In the genomic region with DNA sequence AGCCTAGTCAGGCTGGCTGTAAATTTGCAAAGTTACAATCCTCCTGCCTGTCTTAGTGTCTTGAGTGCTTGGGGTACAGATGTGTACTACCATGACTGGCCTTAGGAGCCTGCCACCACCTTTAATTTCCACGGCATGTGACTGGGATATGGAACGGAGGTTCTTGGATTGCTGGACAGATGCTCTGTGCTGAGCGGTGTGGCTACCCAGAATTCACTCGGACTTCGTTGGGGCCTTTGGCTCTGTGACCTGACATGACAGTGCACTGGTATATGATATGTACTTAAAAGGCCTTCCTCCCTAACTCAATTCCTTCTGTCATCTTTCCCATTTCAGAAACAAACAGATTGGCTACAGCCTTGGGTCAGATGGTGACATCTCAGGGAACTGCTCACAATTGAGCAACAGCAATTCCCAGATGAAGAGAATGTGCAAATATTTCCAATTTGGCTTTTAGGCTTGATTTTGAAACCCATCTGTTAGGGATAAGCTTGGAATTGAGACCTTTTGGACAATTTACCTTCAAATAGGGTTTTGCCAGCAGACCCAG, we compare ENCODE assay signal across 37 mouse cellular contexts. TPM values are rescaled to one million over a fixed set of nuclear protein-coding genes. Genes with fewer than 3 reads are reported as not detected.
DNase-seq lines count a peak whose midpoint lies in the region; ATAC-seq and TF ChIP-seq lines count a peak whose summit lies in the region.
"Had no signal": no experiment of that assay in that cellular context is flagged by ENCODE, and none has a peak within 500 bp of the region (broad histone marks: within the 10 kb centered on the region; RNA-seq: fewer than 3 reads in every experiment).

No protein-coding gene starts in this region.

- no peak for TF ChIP-seq POLR2A in limb, embryonic 14.5 days (IDR thresholded peaks at IDR 0.05; ENCODE audit: borderline replicate concordance, extremely low read depth, insufficient read depth, insufficient read length)

- no peaks in the 10 kb centered on the region for H3K9me3 ChIP-seq in heart, embryonic 10.5 days
- H3K9me3 ChIP-seq in limb, embryonic 14.5 days (ENCODE audit: control insufficient read depth, low read length) = no peaks in the 10 kb centered on the region
- H3K9me3 ChIP-seq in midbrain, embryonic 10.5 days (replicated peaks) = 0 out of 2 replicates have a peak, but pooled peaks cover 4% of the 10 kb centered on the region
- H3K9me3 ChIP-seq: embryonic facial prominence, embryonic 15.5 days; hindbrain, embryonic 15.5 days; intestine, embryonic 15.5 days; limb, embryonic 15.5 days; midbrain, embryonic 13.5 days; neural tube, embryonic 13.5 days had no signal

- H3K9ac ChIP-seq in limb, embryonic 14.5 days (ENCODE audit: low read depth, low read length, severe bottlenecking) = no peak overlapping the region
- H3K9ac ChIP-seq: embryonic facial prominence, embryonic 15.5 days; heart, embryonic 13.5 days; hindbrain, embryonic 15.5 days; intestine, embryonic 15.5 days; limb, embryonic 15.5 days; liver, postnatal 0 days; midbrain, embryonic 13.5 days; neural tube, embryonic 13.5 days had no signal

- H3K4me2 ChIP-seq in limb, embryonic 14.5 days (replicated peaks; ENCODE audit: low read depth, low read length, severe bottlenecking) = no peak overlapping the region
- H3K4me2 ChIP-seq: embryonic facial prominence, embryonic 15.5 days; heart, embryonic 13.5 days; hindbrain, embryonic 15.5 days; intestine, embryonic 15.5 days; limb, embryonic 15.5 days; midbrain, embryonic 13.5 days; neural tube, embryonic 13.5 days had no signal

- no peak for ATAC-seq in limb, embryonic 14.5 days (ENCODE audit: low FRiP score, low read depth)
- ATAC-seq in monocyte, adult 5-6 weeks (replicated peaks; ENCODE audit: insufficient number of reproducible peaks, low FRiP score, low TSS enrichment, poor library complexity, severe bottlenecking) = no peak
- ATAC-seq: activated CD4-positive, CD25-positive, alpha-beta regulatory T cell, adult 4 months; forebrain, embryonic 16.5 days; intestine, embryonic 15.5 days; liver, postnatal 0 days; midbrain, embryonic 13.5 days had no signal

- peaks cover 23% of the 10 kb centered on the region for H3K4me1 ChIP-seq in heart, embryonic 10.5 days
- peaks cover under 1% of the 10 kb centered on the region; the same call in 1 of the 2 replicates for H3K4me1 ChIP-seq in brown adipose tissue, adult 24 weeks (ENCODE audit: control insufficient read depth, insufficient read depth, insufficient read length, low read length)
- peaks cover 27% of the 10 kb centered on the region for H3K4me1 ChIP-seq in limb, embryonic 14.5 days (ENCODE audit: control insufficient read depth, insufficient read depth, low read length)
- peaks cover 47% of the 10 kb centered on the region for H3K4me1 ChIP-seq in midbrain, embryonic 10.5 days

- intact Hi-C loops in heart, postnatal 36 days (cut with DNase I) = loop anchor here (5.0 kb wide), 1 partner anchor 98 kb away; no protein-coding TSS in a partner anchor

- 0 out of 2 replicates have a peak, but pooled peaks cover 3% of the 10 kb centered on the region for H3K36me3 ChIP-seq in heart, embryonic 10.5 days
- no peaks in the 10 kb centered on the region for H3K36me3 ChIP-seq in limb, embryonic 14.5 days (ENCODE audit: control insufficient read depth, insufficient read depth, low read length)
- H3K36me3 ChIP-seq in midbrain, embryonic 10.5 days = no peaks in the 10 kb centered on the region
- H3K36me3 ChIP-seq: embryonic facial prominence, embryonic 15.5 days; heart, embryonic 13.5 days; hindbrain, embryonic 15.5 days; intestine, embryonic 15.5 days; limb, embryonic 15.5 days; midbrain, embryonic 13.5 days; neural tube, embryonic 13.5 days had no signal

- WGBS in heart, embryonic 10.5 days = 89% methylated on average over 5 of the region's 5 CpGs
- WGBS in limb, embryonic 14.5 days = 64% methylated on average over 5 of the region's 5 CpGs
- 94% methylated on average over 5 of the region's 5 CpGs for WGBS in midbrain, embryonic 10.5 days

- H3K27me3 ChIP-seq in heart, embryonic 10.5 days (ENCODE audit: insufficient read depth, poor library complexity, severe bottlenecking) = no peaks in the 10 kb centered on the region
- no peaks in the 10 kb centered on the region for H3K27me3 ChIP-seq in limb, embryonic 14.5 days (ENCODE audit: control insufficient read depth, insufficient read depth, low read length)
- no peaks in the 10 kb centered on the region for H3K27me3 ChIP-seq in midbrain, embryonic 10.5 days (ENCODE audit: low read depth, poor library complexity, severe bottlenecking)
- H3K27me3 ChIP-seq: embryonic facial prominence, embryonic 15.5 days; heart, embryonic 13.5 days; hindbrain, embryonic 15.5 days; intestine, embryonic 15.5 days; limb, embryonic 15.5 days; midbrain, embryonic 13.5 days; neural tube, embryonic 13.5 days had no signal

- H3K27ac ChIP-seq in heart, embryonic 10.5 days = peak overlapping the region; percentile 13; the same call in 1 of the 2 replicates
- H3K27ac ChIP-seq in brown adipose tissue, adult 24 weeks (replicated peaks; ENCODE audit: low read depth, low read length) = peak overlapping the region; percentile 83
- 0 out of 2 replicates have a peak overlapping the region, but pooled peaks have one; percentile 19 for H3K27ac ChIP-seq in limb, embryonic 14.5 days (replicated peaks; ENCODE audit: low read depth, low read length)
- no peak overlapping the region for H3K27ac ChIP-seq in midbrain, embryonic 10.5 days (replicated peaks)
- H3K27ac ChIP-seq: gastrocnemius, adult 2 months; heart, embryonic 13.5 days; hindbrain, embryonic 15.5 days; intestine, embryonic 15.5 days; layer of hippocampus, adult 2 months; midbrain, embryonic 13.5 days; neural tube, embryonic 13.5 days had no signal

- DNase-seq in heart, embryonic 10.5 days (ENCODE audit: low spot score) = no peak
- DNase-seq in heart, postnatal 36 days = no peak
- DNase-seq in adipocyte (ENCODE audit: low spot score) = peak; percentile 92
- DNase-seq in limb, embryonic 14.5 days (ENCODE audit: low spot score) = no peak
- DNase-seq in midbrain, embryonic 10.5 days (ENCODE audit: low spot score) = no peak
- DNase-seq: adrenal gland, postnatal 10 days; cerebellum, adult 8-10 months; cerebellum, postnatal 36 days; embryo, embryonic 11 days; gastrocnemius, adult 2 months; kidney, adult 8-10 months; kidney, postnatal 25 days; liver, postnatal 0 days; lung, postnatal 10 days; retina, postnatal 1 day; right cerebral cortex, postnatal 25 days; thymus, postnatal 14 days had no signal

- H3K4me3 ChIP-seq in heart, embryonic 10.5 days = no peak overlapping the region
- no peak overlapping the region for H3K4me3 ChIP-seq in brown adipose tissue, adult 24 weeks (ENCODE audit: insufficient read depth, low read depth, low read length)
- H3K4me3 ChIP-seq in limb, embryonic 14.5 days (replicated peaks; ENCODE audit: low read length) = no peak overlapping the region
- H3K4me3 ChIP-seq in midbrain, embryonic 10.5 days = no peak overlapping the region
- H3K4me3 ChIP-seq: embryonic facial prominence, embryonic 15.5 days; gastrocnemius, adult 2 months; heart, embryonic 13.5 days; hindbrain, embryonic 15.5 days; intestine, embryonic 15.5 days; layer of hippocampus, adult 2 months; limb, embryonic 15.5 days; midbrain, embryonic 13.5 days; neural tube, embryonic 13.5 days had no signal

RNA-seq across cellular contexts. Expression of gene Cpa2, which starts 13.3 kb away (rescaled TPM):
- 17.8 and 29.1 TPM in 2 replicates for polyA plus RNA-seq in heart, embryonic 10.5 days (2016; fragmentation: Nextera tagmentation; extraction: Ambion mirVana)
- not detected for total RNA-seq in heart, postnatal 36 days (2021)
- 0.99 TPM in 1 of 2 replicates, not detected in the other for polyA plus RNA-seq in brown adipose tissue, adult 24 weeks (2012; ENCODE audit: insufficient read depth, insufficient read length, missing spikeins)
- polyA plus RNA-seq in limb, embryonic 14.5 days (2012; rRNA removed) = 5.2 and 6.6 TPM in 2 replicates
- 5.3 and 6.5 TPM in 2 replicates for polyA plus RNA-seq in limb, embryonic 14.5 days (2014; fragmentation: Nextera tagmentation; extraction: Ambion mirVana)
- total RNA-seq in monocyte, adult 5-6 weeks (2017) = not detected in 3 replicates
- polyA plus RNA-seq in midbrain, embryonic 10.5 days (2016; fragmentation: Nextera tagmentation; extraction: Ambion mirVana) = 22.0 and 22.8 TPM in 2 replicates
- total RNA-seq: gastrocnemius, adult 2 months; megakaryocyte progenitor cell, adult 5-6 weeks had no signal
- polyA plus RNA-seq: C2C12 had no signal

RNA-seq across cellular contexts. Expression of gene Cpa4, which starts 13.5 kb away (rescaled TPM):
- 1.2 and 1.7 TPM in 2 replicates for polyA plus RNA-seq in heart, embryonic 10.5 days (2016; fragmentation: Nextera tagmentation; extraction: Ambion mirVana)
- not detected for total RNA-seq in heart, postnatal 36 days (2021)
- polyA plus RNA-seq in brown adipose tissue, adult 24 weeks (2012; ENCODE audit: insufficient read depth, insufficient read length, missing spikeins) = not detected in 2 replicates
- 4.4 and 5.4 TPM in 2 replicates for polyA plus RNA-seq in limb, embryonic 14.5 days (2012; rRNA removed)
- polyA plus RNA-seq in limb, embryonic 14.5 days (2014; fragmentation: Nextera tagmentation; extraction: Ambion mirVana) = 1.9 and 2.1 TPM in 2 replicates
- not detected in 3 replicates for total RNA-seq in monocyte, adult 5-6 weeks (2017)
- 1.3 and 2.3 TPM in 2 replicates for polyA plus RNA-seq in midbrain, embryonic 10.5 days (2016; fragmentation: Nextera tagmentation; extraction: Ambion mirVana)
- total RNA-seq: gastrocnemius, adult 2 months; hematopoietic stem cell, adult 5-6 weeks; layer of hippocampus, adult 2 months; layer of hippocampus, postnatal 25 days; megakaryocyte progenitor cell, adult 5-6 weeks; MEL had no signal
- polyA plus RNA-seq: C2C12; gonadal fat pad, adult 2 months; liver, postnatal 0 days; spleen, adult 2 months had no signal

RNA-seq across cellular contexts. Expression of gene Ssmem1, which starts 45.0 kb away (rescaled TPM):
- 0.16 TPM in 1 of 2 replicates, not detected in the other for polyA plus RNA-seq in heart, embryonic 10.5 days (2016; fragmentation: Nextera tagmentation; extraction: Ambion mirVana)
- under 1 TPM; 0.22 to 0.31 TPM for total RNA-seq in heart, postnatal 36 days (2021)
- not detected in 2 replicates for polyA plus RNA-seq in brown adipose tissue, adult 24 weeks (2012; ENCODE audit: insufficient read depth, insufficient read length, missing spikeins)
- 0.10 and 0.12 TPM in 2 replicates for polyA plus RNA-seq in limb, embryonic 14.5 days (2012; rRNA removed)
- 0.17 TPM in 1 of 2 replicates, not detected in the other for polyA plus RNA-seq in limb, embryonic 14.5 days (2014; fragmentation: Nextera tagmentation; extraction: Ambion mirVana)
- not detected in 3 replicates for total RNA-seq in monocyte, adult 5-6 weeks (2017)
- polyA plus RNA-seq in midbrain, embryonic 10.5 days (2016; fragmentation: Nextera tagmentation; extraction: Ambion mirVana) = 0.22 and 0.36 TPM in 2 replicates
- total RNA-seq: hematopoietic stem cell, adult 5-6 weeks; megakaryocyte progenitor cell, adult 5-6 weeks had no signal
- polyA plus RNA-seq: activated CD4-positive, CD25-positive, alpha-beta regulatory T cell, adult 4 months; forebrain, embryonic 16.5 days; heart, embryonic 13.5 days; intestine, embryonic 15.5 days; liver, postnatal 0 days; midbrain, embryonic 13.5 days; neural tube, embryonic 13.5 days; spleen, adult 2 months had no signal

RNA-seq across cellular contexts. Expression of gene Tmem209, which starts 45.1 kb away (rescaled TPM):
- 38.2 and 41.1 TPM in 2 replicates for polyA plus RNA-seq in heart, embryonic 10.5 days (2016; fragmentation: Nextera tagmentation; extraction: Ambion mirVana)
- total RNA-seq in heart, postnatal 36 days (2021) = 1 to 10 TPM; 8.3 to 8.4 TPM
- polyA plus RNA-seq in brown adipose tissue, adult 24 weeks (2012; ENCODE audit: insufficient read depth, insufficient read length, missing spikeins) = 11.8 and 15.0 TPM in 2 replicates
- 47.5 and 63.2 TPM in 2 replicates for polyA plus RNA-seq in limb, embryonic 14.5 days (2012; rRNA removed)
- 28.3 and 34.7 TPM in 2 replicates for polyA plus RNA-seq in limb, embryonic 14.5 days (2014; fragmentation: Nextera tagmentation; extraction: Ambion mirVana)
- total RNA-seq in monocyte, adult 5-6 weeks (2017) = 17.6 to 26.6 TPM (median 17.8 TPM) in 3 replicates
- polyA plus RNA-seq in midbrain, embryonic 10.5 days (2016; fragmentation: Nextera tagmentation; extraction: Ambion mirVana) = 47.8 and 52.7 TPM in 2 replicates

RNA-seq across cellular contexts. Expression of gene Cpa5, which starts 56.1 kb away (rescaled TPM):
- 0.97 and 2.1 TPM in 2 replicates for polyA plus RNA-seq in heart, embryonic 10.5 days (2016; fragmentation: Nextera tagmentation; extraction: Ambion mirVana)
- total RNA-seq in heart, postnatal 36 days (2021) = not detected
- not detected in 2 replicates for polyA plus RNA-seq in brown adipose tissue, adult 24 weeks (2012; ENCODE audit: insufficient read depth, insufficient read length, missing spikeins)
- polyA plus RNA-seq in limb, embryonic 14.5 days (2012; rRNA removed) = 0.81 and 0.87 TPM in 2 replicates
- 0.57 and 0.99 TPM in 2 replicates for polyA plus RNA-seq in limb, embryonic 14.5 days (2014; fragmentation: Nextera tagmentation; extraction: Ambion mirVana)
- not detected in 3 replicates for total RNA-seq in monocyte, adult 5-6 weeks (2017)
- polyA plus RNA-seq in midbrain, embryonic 10.5 days (2016; fragmentation: Nextera tagmentation; extraction: Ambion mirVana) = 0.30 and 0.74 TPM in 2 replicates
- total RNA-seq: adrenal gland, postnatal 10 days; gastrocnemius, adult 2 months; hematopoietic stem cell, adult 5-6 weeks; layer of hippocampus, adult 2 months; layer of hippocampus, postnatal 25 days; left cerebral cortex, postnatal 10 days; megakaryocyte progenitor cell, adult 5-6 weeks; MEL had no signal
- polyA plus RNA-seq: activated CD4-positive, CD25-positive, alpha-beta regulatory T cell, adult 4 months; C2C12; forebrain, embryonic 16.5 days; hindbrain, embryonic 15.5 days; liver, postnatal 0 days; midbrain, embryonic 13.5 days; neural tube, embryonic 13.5 days; spleen, adult 2 months had no signal
